Mouse (Mus musculus) lung, embryonic 16.5 days (tissue): Measurements from ENCODE around the gene Slc39a3. TPM values are rescaled to one million over a fixed set of nuclear protein-coding genes. Genes with fewer than 3 reads are reported as not detected.
A peak's percentile ranks its signal among the peaks of the same experiment; 100 is the strongest.
"Not testable (repeated sequence)": the region's sequence is repeated elsewhere in the genome, so short reads cannot be mapped to it uniquely, and the experiment has no call there.

Experiments used
- ATAC-seq: fragments of 200-750 bp; cut with Nextera tagmentation; 2 replicates; pipeline ENCODE4 v1.8.0; 2017; ENCODE audit warnings: low read depth, mild to moderate bottlenecking, moderate library complexity
- H3K27ac ChIP-seq: fragments of 300-500 bp; sonication (generic); 2 replicates; pipeline ENCODE4 v1.5.1; 2014; ENCODE audit warnings: mild to moderate bottlenecking, control low read depth, low read length
- H3K27me3 ChIP-seq: fragments of 300-500 bp; sonication (generic); 2 replicates; pipeline ENCODE4 v1.6.1; 2014; ENCODE audit warnings: low read depth, low read length, mixed read lengths; ENCODE audit not compliant: control insufficient read depth, insufficient read depth
- H3K36me3 ChIP-seq: fragments of 300-500 bp; sonication (generic); 2 replicates; pipeline ENCODE4 v1.6.1; 2014; ENCODE audit warnings: low read length; ENCODE audit not compliant: control insufficient read depth, insufficient read depth
- H3K4me1 ChIP-seq: fragments of 300-500 bp; sonication (generic); replicated peaks from 2 replicates; pipeline ENCODE4 v1.6.1; 2014; ENCODE audit warnings: low read length, mixed read lengths; ENCODE audit not compliant: control insufficient read depth, insufficient read depth
- H3K4me2 ChIP-seq: fragments of 300-500 bp; sonication (generic); 2 replicates; pipeline ENCODE4 v1.6.1; 2014; ENCODE audit warnings: low read depth, low read length, control low read depth
- H3K4me3 ChIP-seq: fragments of 300-500 bp; sonication (generic); 2 replicates; pipeline ENCODE4 v1.5.1; 2014; ENCODE audit warnings: mild to moderate bottlenecking, low read length, control low read depth
- H3K9ac ChIP-seq: fragments of 300-500 bp; sonication (generic); 2 replicates; pipeline ENCODE4 v1.6.1; 2014; ENCODE audit warnings: low read length, control low read depth
- H3K9me3 ChIP-seq: fragments of 300-500 bp; sonication (generic); 2 replicates; pipeline ENCODE4 v1.6.1; 2016; ENCODE audit warnings: low read length; ENCODE audit not compliant: control insufficient read depth
- WGBS: fragments of 180-500 bp; shearing (Covaris S2); extraction: QIAGEN DNeasy Blood & Tissue Kit; methylation state at CpG from one replicate; pipeline ENCODE4 v1.1.7; 2014; 5-methylcytosine and 5-hydroxymethylcytosine counted together
- polyA plus RNA-seq: library from polyadenylated mRNA; unstranded; fragments of >200 nt; fragmentation: Nextera tagmentation; extraction: Ambion mirVana; gene quantifications from 2 replicates; pipeline ENCODE4 v1.2.1, GENCODE M21; 2015

The Slc39a3 gene
- polyA plus RNA-seq, 1 experiment from 2014 or later = 19.4 TPM

DNA sequence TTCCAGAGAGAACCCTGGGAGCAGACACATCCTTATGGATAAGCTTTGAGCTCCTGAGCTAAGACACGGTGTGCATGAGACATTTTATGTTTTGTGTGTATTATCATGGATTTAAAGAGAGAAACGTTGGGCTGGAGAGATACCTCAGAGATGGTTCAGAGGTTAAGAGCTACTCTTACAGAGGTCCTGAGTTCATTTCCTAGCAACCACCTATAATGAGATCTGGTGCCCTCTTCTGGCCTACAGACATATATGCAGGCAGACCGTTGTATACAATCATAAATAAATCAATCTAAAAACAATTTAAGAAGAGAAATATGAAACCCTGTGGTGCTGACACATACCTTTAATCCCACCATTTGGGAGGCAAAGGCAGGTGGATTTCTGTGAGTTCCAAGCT is 46.2 kb downstream of the Slc39a3 start:
- no peaks in the 10 kb centered on the region for H3K9me3 ChIP-seq
- no peak overlapping the region for H3K9ac ChIP-seq
- H3K4me2 ChIP-seq = no peak overlapping the region
- peaks cover 13% of the 10 kb centered on the region for H3K27me3 ChIP-seq
- H3K27ac ChIP-seq = no peak overlapping the region
- no peaks in the 10 kb centered on the region for H3K36me3 ChIP-seq
- H3K4me3 ChIP-seq = no peak overlapping the region
- 9% methylated on average over 3 of the region's 3 CpGs for WGBS
- H3K4me1 ChIP-seq = peaks cover 6% of the 10 kb centered on the region
- no peak for ATAC-seq

DNA sequence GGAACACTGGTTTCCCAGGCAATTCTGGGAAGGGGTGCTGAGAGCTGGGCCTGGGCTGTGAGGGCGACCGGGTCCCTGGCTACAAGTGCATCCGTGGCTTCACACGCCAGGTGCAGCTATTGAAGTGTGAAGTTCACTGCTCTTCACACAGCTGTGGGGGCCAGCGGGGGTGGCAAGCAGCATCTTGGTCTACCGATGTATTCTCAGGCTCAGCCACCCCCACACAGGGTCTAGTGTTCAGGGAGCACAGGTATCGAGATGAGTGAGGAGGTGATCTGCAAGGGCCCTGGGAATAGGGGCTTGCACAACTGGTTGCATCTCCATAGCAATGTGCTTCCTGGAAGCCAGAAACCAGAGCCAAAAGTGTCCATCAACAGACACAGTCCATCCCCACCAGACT is 46.8 kb downstream of the Slc39a3 start:
- Histone ChIP-seq H3K27ac (no peak overlapping the region), H3K36me3 (no peaks in the 10 kb centered on the region), H3K27me3 (peaks cover 18% of the 10 kb centered on the region), H3K9ac (no peak overlapping the region), H3K4me3 (no peak overlapping the region), H3K4me1 (peaks cover 7% of the 10 kb centered on the region), H3K4me2 (no peak overlapping the region), H3K9me3 (no peaks in the 10 kb centered on the region)
- ATAC-seq = no peak
- 63% methylated on average over 7 of the region's 7 CpGs for WGBS

DNA sequence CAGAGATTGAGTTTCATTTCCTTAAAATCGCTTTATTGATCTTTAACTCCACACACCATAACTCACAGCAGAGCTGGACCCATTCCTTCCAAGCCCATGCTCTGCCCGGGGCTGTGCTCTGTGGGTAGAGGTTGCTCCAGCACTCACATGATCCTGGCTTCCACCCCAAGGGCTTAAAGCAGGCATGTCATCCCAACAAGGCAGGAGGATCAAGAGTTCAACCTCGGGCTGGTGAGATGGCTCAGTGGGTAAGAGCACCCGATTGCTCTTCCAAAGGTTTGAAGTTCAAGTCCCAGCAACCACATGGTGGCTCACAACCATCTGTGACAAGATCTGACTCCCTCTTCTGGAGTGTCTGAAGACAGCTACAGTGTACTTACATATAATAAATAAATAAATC is 47.4 kb downstream of the Slc39a3 start:
- not testable (repeated sequence) for H3K36me3 ChIP-seq, H3K4me3 ChIP-seq, H3K27ac ChIP-seq, H3K4me2 ChIP-seq, H3K9ac ChIP-seq, H3K9me3 ChIP-seq, H3K4me1 ChIP-seq, ATAC-seq
- WGBS = 51% methylated on average over 4 of the region's 4 CpGs
- H3K27me3 ChIP-seq = peaks cover 23% of the 10 kb centered on the region

DNA sequence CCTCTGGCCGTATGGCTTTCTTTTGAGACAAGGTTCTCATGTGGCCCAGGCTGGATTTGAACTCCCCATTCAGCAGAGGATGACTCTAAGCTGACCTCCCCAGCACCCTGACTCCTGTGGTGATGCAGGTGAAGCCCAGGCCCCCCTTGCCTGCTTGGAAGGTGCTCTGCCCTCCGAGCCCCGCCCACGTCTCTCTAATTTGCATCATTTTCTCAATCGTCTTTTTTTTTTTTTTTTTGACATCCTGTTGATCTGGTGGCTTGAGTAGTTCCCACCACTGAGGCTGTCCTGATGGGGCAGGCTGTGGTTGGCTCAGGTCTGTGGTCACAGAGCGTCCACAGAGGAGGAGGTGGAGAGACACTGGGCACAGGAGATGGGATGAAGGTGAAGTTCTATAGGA is 47.8 kb downstream of the Slc39a3 start:
- Histone ChIP-seq H3K4me3 (no peak overlapping the region), H3K4me1 (peaks cover 10% of the 10 kb centered on the region), H3K9ac (no peak overlapping the region), H3K4me2 (no peak overlapping the region), H3K9me3 (no peaks in the 10 kb centered on the region), H3K36me3 (no peaks in the 10 kb centered on the region), H3K27me3 (peaks cover 20% of the 10 kb centered on the region), H3K27ac (no peak overlapping the region)
- ATAC-seq = no peak
- WGBS = 58% methylated on average over 6 of the region's 6 CpGs

DNA sequence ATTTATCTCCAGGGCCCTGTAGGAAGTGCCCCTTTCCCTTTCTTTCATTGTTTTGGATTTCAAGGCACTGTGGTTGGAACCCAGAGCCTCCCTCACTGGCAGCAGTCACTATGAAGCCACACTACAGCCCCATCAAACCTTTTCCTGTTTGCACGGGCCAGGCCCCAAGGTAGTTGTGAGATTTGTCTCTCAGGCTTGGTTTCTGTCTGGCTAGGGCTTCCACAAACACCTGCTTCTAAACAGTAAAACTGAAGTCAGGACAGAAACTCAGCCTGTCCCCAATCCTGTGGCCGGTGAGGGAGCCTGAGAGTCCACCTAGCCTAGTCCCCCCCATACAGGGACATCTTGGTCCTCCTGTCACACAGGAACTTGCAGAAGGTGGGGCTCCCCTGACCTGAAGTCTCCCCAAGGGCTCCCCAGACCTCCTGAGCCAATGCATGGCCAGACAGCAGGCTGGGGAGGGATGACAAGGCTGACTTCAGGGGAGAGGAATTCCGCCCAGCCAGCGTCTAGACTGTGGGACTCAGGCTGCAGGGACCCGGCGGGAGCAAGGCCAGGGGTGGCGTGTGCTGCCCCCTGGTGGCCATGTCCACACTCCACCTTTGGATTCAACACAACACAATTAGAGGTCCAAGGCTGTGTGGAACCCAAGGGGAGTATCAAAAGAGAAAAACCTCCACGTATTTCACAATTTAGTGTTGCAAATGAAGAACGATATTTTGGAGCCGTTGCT is 49.4 kb downstream of the Slc39a3 start:
- no peak overlapping the region for H3K4me3 ChIP-seq
- ATAC-seq = peak; percentile 90
- H3K36me3 ChIP-seq = no peaks in the 10 kb centered on the region
- 9% methylated on average over 10 of the region's 10 CpGs for WGBS
- H3K9ac ChIP-seq = peak overlapping the region; percentile 47
- H3K4me1 ChIP-seq = peaks cover 10% of the 10 kb centered on the region
- peaks cover 17% of the 10 kb centered on the region for H3K27me3 ChIP-seq
- no peaks in the 10 kb centered on the region for H3K9me3 ChIP-seq
- no peak overlapping the region for H3K4me2 ChIP-seq
- H3K27ac ChIP-seq = peak overlapping the region; percentile 52; the same call in 1 of the 2 replicates

DNA sequence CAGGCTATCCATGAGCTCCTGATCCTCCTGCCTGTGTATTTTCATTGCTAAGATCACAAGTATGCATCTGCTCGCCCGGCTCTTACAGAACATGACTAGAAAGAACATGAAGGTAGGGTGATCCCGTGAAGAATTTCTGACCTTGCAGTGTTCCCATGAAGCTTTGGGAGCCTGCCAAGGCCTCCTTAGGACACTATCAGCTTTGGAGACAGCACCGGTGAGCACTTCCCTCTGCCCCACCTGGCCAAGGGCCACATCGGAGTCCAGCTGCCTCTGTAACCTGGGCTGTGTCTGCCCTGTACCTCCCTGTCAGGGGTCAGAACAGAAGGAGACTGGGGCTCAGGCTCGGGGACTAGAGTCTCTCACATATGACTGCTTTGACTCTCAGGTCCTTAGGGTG is 50.5 kb downstream of the Slc39a3 start:
- 58% methylated on average over 6 of the region's 6 CpGs for WGBS
- no peak overlapping the region for H3K4me3 ChIP-seq
- H3K9me3 ChIP-seq = no peaks in the 10 kb centered on the region
- H3K4me2 ChIP-seq = no peak overlapping the region
- H3K27me3 ChIP-seq = peaks cover 17% of the 10 kb centered on the region
- no peaks in the 10 kb centered on the region for H3K36me3 ChIP-seq
- H3K9ac ChIP-seq = no peak overlapping the region
- ATAC-seq = no peak
- H3K27ac ChIP-seq = no peak overlapping the region
- H3K4me1 ChIP-seq = peaks cover 10% of the 10 kb centered on the region

DNA sequence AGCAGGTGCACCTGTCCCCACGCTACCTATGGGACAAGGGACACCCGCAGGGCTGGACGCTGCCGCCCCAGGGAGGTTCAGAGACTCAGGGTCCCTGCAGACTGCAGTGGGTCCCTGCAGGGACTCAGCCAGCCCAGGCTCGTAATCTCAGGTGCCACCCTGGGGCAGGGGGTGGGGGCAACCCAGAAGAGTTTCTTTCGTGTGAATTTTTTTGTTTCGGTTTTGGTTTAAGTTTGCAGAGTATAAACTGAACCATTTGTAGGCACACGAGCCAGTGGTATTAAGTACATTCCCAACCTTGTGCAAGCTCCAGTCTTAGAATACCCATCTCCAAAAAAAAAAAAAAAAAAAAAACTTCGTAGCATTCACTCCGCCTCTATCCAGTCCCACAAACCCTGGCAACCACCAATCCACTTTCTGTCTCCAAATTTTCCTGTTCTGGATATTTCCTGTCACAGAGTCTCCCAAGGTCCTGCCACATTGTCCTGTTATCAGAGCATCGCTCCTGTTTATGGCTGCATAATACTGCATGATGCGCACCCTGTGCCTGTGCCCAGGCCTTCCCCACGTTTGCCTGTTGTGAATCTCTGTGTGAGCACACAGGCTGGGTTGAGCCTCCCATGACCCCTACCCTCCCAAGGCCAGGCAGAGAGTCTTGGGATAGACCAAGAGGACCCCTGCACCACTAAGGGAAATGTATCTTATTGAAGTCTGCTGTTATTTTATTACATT is 51.1 kb downstream of the Slc39a3 start:
- no peak overlapping the region for H3K27ac ChIP-seq
- 31% methylated on average over 13 of the region's 13 CpGs for WGBS
- ATAC-seq = peak; percentile 24; the same call in 1 of the 2 replicates

DNA sequence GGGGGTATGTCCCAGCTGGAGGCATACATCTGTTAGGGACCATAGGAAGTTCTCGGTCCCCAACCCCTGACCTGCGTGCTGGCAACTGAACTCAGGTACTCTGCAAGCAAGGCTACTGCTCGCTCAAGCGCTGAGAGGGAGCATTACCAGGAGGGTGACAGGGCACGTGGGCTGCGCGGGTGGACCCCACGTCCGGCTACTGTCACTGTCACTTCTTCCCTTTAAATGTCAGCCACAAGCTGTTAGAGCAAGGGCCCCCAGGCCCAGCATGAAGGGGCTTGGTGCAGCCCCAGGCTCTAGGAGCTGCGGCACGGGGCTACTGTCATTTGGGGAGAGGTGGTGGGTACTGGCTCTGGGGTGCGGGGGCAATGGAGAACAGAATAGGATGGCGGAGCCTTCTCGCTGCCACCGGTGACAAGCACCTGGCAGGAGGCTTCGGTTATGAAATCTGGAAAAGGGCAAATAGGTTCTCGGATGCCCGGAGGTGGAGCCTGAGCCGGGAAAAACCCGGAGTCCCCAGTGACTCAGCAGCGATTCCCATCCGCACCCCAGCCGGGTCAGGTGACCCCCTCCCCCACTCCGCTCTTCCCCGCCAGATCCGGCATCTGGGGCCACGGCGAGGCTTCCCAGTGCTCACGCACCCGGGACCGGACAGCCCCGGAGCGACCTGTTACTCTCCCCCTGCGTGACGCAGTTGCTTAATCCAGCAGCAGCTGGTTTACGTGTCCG is 51.8 kb downstream of the Slc39a3 start:
- Histone ChIP-seq H3K27ac (no peak overlapping the region), H3K4me3 (peak overlapping the region; percentile 42), H3K4me2 (peak overlapping the region; percentile 55), H3K9ac (peak overlapping the region; percentile 62), H3K9me3 (no peaks in the 10 kb centered on the region), H3K27me3 (peaks cover 17% of the 10 kb centered on the region), H3K36me3 (no peaks in the 10 kb centered on the region), H3K4me1 (peaks cover 10% of the 10 kb centered on the region)
- ATAC-seq = peak; percentile 1; the same call in 1 of the 2 replicates
- WGBS = 9% methylated on average over 36 of the region's 37 CpGs

More for the DNA sequence above, 51.1 kb downstream of the Slc39a3 start:
- Histone ChIP-seq H3K9me3 (no peaks in the 10 kb centered on the region), H3K36me3 (no peaks in the 10 kb centered on the region), H3K9ac (peak overlapping the region; percentile 62), H3K27me3 (peaks cover 17% of the 10 kb centered on the region), H3K4me2 (peak overlapping the region; percentile 55), H3K4me1 (peaks cover 10% of the 10 kb centered on the region), H3K4me3 (peak overlapping the region; percentile 42)

DNA sequence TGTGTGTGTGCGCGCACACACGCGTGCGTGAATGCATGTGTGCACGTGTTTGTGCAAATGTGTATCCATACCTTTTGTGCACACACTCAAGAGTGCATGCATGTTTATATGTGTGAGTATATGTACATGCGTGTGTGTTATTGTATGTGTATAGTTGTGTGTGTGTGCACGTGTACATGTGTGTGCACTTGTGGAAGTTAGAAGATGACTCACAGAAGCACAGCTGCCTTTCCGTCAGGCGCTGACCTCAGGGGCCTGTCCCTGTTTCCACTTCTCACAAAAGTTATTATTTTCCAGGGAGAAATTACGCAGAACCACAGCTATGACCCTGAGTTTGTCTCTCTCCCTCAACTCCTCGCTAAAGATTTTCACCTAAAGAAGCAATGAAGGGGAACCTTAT is 53.0 kb downstream of the Slc39a3 start:
- Histone ChIP-seq H3K4me3 (no peak overlapping the region), H3K9ac (no peak overlapping the region), H3K9me3 (no peaks in the 10 kb centered on the region), H3K4me2 (no peak overlapping the region), H3K4me1 (peaks cover 10% of the 10 kb centered on the region), H3K27me3 (peaks cover 17% of the 10 kb centered on the region), H3K27ac (no peak overlapping the region), H3K36me3 (no peaks in the 10 kb centered on the region)
- ATAC-seq = no peak
- 89% methylated on average over 12 of the region's 12 CpGs for WGBS
